Mouse (Mus musculus) brown adipose tissue, adult 24 weeks (tissue): ENCODE measurements around the gene Klrg2. TPM values are rescaled to one million over a fixed set of nuclear protein-coding genes. Genes with fewer than 3 reads are reported as not detected.

Experiments used
- H3K27ac ChIP-seq: fragments of 200-500 bp; replicated peaks from 2 replicates; pipeline ENCODE4 v1.5.1; 2012; ENCODE audit warnings: low read depth, mild to moderate bottlenecking, low read length
- H3K4me1 ChIP-seq: fragments of 200-500 bp; 2 replicates; pipeline ENCODE4 v1.6.1; 2012; ENCODE audit warnings: low read length, mixed read lengths; ENCODE audit not compliant: control insufficient read depth, insufficient read depth, insufficient read length
- H3K4me3 ChIP-seq: fragments of 200-500 bp; 2 replicates; pipeline ENCODE4 v1.5.1; 2012; ENCODE audit warnings: low read depth, mild to moderate bottlenecking, low read length, moderate library complexity; ENCODE audit not compliant: insufficient read depth
- polyA plus RNA-seq: library from polyadenylated mRNA; stranded (reverse); fragments of >200 nt; gene quantifications from 2 replicates; pipeline ENCODE4 v1.2.4, GENCODE M21; 2012; ENCODE audit not compliant: missing spikeins, insufficient read depth, insufficient read length

Klrg2 gene
- polyA plus RNA-seq, 1 experiment, result not detected

DNA sequence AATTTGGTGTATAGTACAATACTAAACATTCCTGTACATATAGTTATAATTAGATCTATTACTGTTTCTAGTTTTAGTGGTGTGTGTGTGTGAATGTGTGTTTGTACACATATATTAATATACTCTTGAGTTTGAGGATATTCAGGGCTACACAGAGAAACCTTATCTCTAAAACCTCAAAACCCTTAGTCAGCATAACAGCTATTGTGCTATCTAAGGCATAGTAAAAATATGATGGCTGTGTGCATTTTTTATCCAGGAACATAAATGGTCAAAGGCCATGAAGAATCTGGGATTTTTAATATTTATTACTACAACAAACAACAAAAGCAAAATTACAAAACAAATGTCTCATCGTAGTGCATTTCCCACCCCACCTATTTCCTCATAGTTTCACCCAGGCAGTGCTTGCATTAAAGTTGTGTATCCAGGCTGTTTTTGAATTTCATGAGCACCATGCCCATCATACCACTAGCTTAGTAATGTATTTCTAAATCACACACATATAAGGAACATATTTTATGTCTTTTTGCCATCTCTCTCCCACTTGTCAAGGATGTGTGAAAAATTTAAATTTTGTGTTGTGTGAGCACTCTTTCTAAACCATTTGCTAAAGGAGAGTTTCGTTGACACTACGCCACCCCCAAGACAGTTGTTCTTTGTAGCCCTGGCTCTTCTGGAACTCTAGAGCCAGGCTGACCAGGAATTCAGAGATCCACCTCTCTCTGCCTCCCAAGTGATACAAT, 56.8 kb downstream of the Klrg2 start:
- no peak overlapping the region for H3K4me3 ChIP-seq
- no peak overlapping the region for H3K27ac ChIP-seq
- no peaks in the 10 kb centered on the region for H3K4me1 ChIP-seq

DNA sequence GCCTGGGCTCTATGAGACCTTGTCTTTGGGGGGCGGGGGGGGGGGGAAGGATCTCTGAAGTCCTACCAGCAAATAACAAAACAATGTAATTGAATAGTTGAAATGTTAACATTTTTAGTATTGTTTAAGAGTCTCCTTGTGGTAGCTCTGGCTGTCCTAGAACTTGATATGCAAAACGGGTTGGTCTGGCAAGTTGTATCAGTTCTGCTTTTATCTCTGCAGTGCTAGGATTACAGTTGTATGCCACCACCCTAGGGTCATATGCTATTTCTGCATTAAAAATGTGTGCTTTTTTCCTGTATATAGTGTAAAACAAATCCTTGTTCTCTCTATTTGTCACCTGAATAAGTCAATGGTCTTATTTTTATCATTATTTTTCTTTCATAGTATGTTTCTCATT, 60.9 kb downstream of the Klrg2 start:
- no peak overlapping the region for H3K4me3 ChIP-seq
- no peaks in the 10 kb centered on the region for H3K4me1 ChIP-seq
- no peak overlapping the region for H3K27ac ChIP-seq

Other genes with a start within 250 kb of the Klrg2 start
- 3.9 and 6.8 TPM in 2 replicates for gene Ubn2, start 203.3 kb downstream of the Klrg2 start, polyA plus RNA-seq
- 500 and 513 TPM in 2 replicates for gene Fmc1, start 103.7 kb downstream of the Klrg2 start, polyA plus RNA-seq
- gene Luc7l2, start 85.9 kb downstream of the Klrg2 start, polyA plus RNA-seq, result 68.4 and 83.5 TPM in 2 replicates
- gene Clec2l, start 25.8 kb upstream of the Klrg2 start, polyA plus RNA-seq, result not detected in 2 replicates
- 1.4 and 1.8 TPM in 2 replicates for gene Tbxas1, start 238.2 kb upstream of the Klrg2 start, polyA plus RNA-seq
- gene Hipk2, start 238.9 kb upstream of the Klrg2 start, polyA plus RNA-seq, result 23.7 and 63.9 TPM in 2 replicates